Mouse (Mus musculus): ENCODE measurements around the gene Golim4.

DNA sequence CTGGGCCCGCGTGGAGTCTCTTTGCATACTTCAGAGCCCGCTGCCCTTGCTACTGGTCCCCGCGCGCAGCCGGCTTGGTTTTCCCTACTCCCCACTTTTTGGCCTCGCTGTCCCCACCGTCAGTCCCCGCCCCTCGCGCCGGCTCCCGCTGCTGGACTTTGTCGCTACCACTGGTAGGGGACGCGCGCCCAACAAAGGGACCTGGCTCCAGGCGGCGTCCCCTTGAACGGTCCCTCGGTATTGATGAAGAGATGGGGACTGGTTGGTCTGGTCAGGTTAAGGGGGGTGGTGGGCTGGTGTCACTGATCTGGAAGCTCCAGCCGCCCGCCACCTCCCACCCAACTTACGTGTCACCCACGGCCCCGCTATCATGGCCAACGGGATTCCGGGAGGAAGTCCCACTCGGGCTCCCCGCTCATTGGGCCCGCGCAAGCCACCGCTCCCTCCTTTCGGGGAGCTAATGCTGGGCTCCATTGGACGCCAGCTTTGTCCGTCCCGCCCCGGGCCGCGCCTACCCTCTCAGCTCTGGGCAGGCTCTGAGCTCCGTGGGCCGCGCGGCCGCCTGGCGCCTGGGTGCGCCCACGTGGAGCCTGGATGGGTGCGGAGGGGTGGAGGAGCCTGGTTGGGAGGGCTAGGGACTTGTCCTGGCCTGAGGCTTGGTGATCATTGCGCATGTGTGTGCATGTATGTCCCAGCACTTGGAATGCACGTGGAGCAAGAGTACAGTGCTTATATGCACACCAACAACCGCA, at the start of gene Golim4:
- TF ChIP-seq ZNF384 (IDR thresholded peaks at IDR 0.05; ENCODE audit: low read depth, low read length): no peak
- no peak for TF ChIP-seq CTCF (IDR thresholded peaks at IDR 0.05 in 2 of 3, conservative IDR thresholded peaks at IDR 0.05 in 1 of 3; ENCODE audit: control insufficient read depth in 1 of 3, insufficient read depth in 1 of 3, low read depth in 2 of 3, low read length in 3 of 3, poor library complexity in 1 of 3, severe bottlenecking in 1 of 3)
- TF ChIP-seq ELF1 (IDR thresholded peaks at IDR 0.05; ENCODE audit: low read depth, low read length): peak; percentile 40; the same call in 1 of the 2 replicates
- TF ChIP-seq NELFE (IDR thresholded peaks at IDR 0.05; ENCODE audit: low read depth, low read length): peak; percentile 92
- no peak for TF ChIP-seq RAD21 (IDR thresholded peaks at IDR 0.05; ENCODE audit: low read depth, low read length)
- peak in 1 of 2 experiments; percentile 8; a peak in 1 of 4 replicates for TF ChIP-seq EP300 (IDR thresholded peaks at IDR 0.05; ENCODE audit: low read depth in 1 of 2, low read length in 2 of 2)
- no peak for TF ChIP-seq ZKSCAN1 (IDR thresholded peaks at IDR 0.05; ENCODE audit: low read depth, low read length)
